Mouse (Mus musculus): ENCODE measurements around the gene Cfdp1. TPM values are rescaled to one million over a fixed set of nuclear protein-coding genes. Genes with fewer than 3 reads are reported as not detected.
A peak's percentile ranks its signal among the peaks of the same experiment; 100 is the strongest.

Cfdp1 gene
- polyA plus RNA-seq, 1 experiment from 2014 or later: 193 TPM

DNA sequence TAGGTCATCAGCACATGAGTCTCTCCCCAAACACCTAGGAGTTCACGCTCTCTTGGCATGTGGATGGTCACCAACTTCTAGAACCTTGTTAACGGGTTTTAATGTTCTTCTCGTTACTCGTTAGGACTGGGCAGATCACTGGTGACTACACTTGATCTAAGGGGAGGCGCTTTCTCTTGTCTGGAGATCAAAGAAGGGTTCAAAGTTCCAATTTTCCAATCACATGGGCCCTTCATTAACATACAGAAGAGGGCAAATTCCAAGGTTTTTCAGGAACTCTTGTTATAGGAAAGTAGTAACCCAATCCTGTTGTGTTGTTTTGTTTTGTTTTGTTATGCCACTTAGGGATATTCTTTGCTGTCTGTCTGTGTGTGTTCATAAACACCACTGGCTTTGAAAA lies 95.3 kb downstream of the Cfdp1 start:
- Histone ChIP-seq H3K36me3 (no peaks in the 10 kb centered on the region), H3K4me1 (replicated peaks) (0 out of 2 replicates have a peak, but pooled peaks cover 2% of the 10 kb centered on the region), H3K27ac (no peak overlapping the region), H3K4me3 (replicated peaks) (no peak overlapping the region), H3K4me2 (replicated peaks) (no peak overlapping the region), H3K9me3 (no peaks in the 10 kb centered on the region), H3K27me3 (no peaks in the 10 kb centered on the region), H3K9ac (replicated peaks) (no peak overlapping the region)
- WGBS: 89% methylated on average over 5 of the region's 5 CpGs
- no peak for ATAC-seq

DNA sequence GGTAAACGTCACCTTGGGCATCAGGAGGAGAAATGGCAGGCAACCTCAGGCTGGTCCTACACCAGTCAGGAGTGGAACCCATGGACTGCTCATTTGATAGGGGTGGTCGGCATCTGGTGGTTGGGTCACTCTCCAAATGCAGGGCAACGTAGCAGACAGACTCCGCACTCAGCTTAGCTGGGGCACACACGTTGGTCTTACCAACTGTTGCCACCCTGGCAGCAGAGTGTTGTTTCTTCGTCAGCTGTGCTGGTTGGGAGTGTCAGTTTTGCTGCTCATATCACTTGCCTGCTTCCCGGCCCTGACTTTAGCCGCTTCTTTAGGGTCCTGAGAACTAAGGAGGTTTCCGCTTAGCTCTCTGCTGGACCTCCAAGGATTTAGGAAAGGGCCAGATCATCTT lies 96.5 kb downstream of the Cfdp1 start:
- no peaks in the 10 kb centered on the region for H3K9me3 ChIP-seq
- no peaks in the 10 kb centered on the region for H3K27me3 ChIP-seq
- no peaks in the 10 kb centered on the region for H3K36me3 ChIP-seq
- no peak overlapping the region for H3K4me2 ChIP-seq (replicated peaks)
- H3K4me3 ChIP-seq (replicated peaks): no peak overlapping the region
- H3K9ac ChIP-seq (replicated peaks): no peak overlapping the region
- H3K27ac ChIP-seq: no peak overlapping the region
- no peak for ATAC-seq
- 0 out of 2 replicates have a peak, but pooled peaks cover 2% of the 10 kb centered on the region for H3K4me1 ChIP-seq (replicated peaks)
- WGBS: 93% methylated on average over 9 of the region's 9 CpGs

DNA sequence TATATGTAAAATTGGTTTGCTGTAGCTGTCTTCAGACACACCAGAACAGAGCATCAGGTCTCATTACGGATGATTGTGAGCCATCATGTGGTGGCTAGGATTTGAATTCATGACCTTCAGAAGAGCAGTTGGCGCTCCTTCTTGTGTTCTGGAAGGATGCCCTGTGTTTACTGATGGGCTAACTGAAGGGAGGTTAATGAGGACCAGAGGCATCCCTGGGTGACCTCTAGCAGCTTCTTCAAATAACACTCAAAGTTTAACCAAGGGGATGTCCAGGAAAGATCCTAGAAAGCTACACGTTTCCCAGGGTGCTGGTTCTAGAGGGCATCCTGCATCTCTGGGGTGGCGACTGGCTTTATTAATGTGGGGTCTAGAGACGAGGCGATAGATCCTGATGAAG lies 99.4 kb downstream of the Cfdp1 start:
- no peaks in the 10 kb centered on the region for H3K27me3 ChIP-seq
- H3K27ac ChIP-seq: no peak overlapping the region
- no peak for ATAC-seq
- H3K4me3 ChIP-seq (replicated peaks): no peak overlapping the region
- no peak overlapping the region for H3K9ac ChIP-seq (replicated peaks)
- WGBS: 90% methylated on average over 6 of the region's 6 CpGs
- H3K36me3 ChIP-seq: no peaks in the 10 kb centered on the region
- H3K4me1 ChIP-seq (replicated peaks): no peaks in the 10 kb centered on the region
- H3K9me3 ChIP-seq: no peaks in the 10 kb centered on the region
- H3K4me2 ChIP-seq (replicated peaks): no peak overlapping the region

DNA sequence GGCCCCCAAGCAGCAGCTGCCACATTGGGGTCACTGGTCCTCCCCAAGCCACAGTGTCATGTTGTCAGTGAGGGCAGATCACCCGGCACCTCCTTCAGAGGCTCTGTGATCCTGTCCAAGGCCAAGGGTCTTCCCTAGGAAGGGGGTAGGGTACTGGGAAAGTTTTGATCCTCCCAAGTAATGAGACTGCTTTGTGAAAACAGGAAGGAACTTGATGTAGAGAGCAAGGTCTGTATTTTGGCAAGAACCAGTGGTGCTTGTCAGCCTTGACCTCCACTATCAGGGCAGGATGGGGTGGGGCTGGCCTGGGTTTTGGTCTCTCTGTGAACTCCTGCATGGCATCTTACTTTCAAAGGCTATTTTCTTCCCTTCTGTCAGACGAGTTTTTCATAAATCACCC lies 100.0 kb downstream of the Cfdp1 start:
- no peak for ATAC-seq
- Histone ChIP-seq H3K27me3 (no peaks in the 10 kb centered on the region), H3K27ac (no peak overlapping the region), H3K9ac (replicated peaks) (no peak overlapping the region), H3K4me2 (replicated peaks) (no peak overlapping the region), H3K36me3 (no peaks in the 10 kb centered on the region), H3K9me3 (no peaks in the 10 kb centered on the region), H3K4me1 (replicated peaks) (no peaks in the 10 kb centered on the region), H3K4me3 (replicated peaks) (no peak overlapping the region)
- WGBS: 61% methylated on average over 2 of the region's 2 CpGs

DNA sequence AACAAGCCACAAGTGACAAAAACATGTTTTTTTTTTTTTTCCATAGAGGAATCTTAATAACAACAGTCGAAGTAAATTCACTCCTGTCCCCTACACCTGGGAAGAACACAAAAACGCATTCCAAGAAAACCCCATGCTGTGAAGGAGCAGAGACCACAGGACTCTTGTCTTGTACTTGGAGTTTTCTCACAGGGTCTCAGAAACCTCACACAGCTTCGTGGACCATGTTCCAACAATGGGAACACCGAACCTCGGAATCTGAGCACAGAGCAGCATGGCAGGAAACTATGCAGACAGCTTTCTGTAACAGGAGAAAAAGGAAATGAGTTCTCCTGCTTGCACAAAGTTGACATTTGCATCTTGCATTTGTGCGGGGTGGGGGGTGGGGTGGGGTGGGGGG lies 105.3 kb downstream of the Cfdp1 start:
- peaks cover 24% of the 10 kb centered on the region for H3K4me1 ChIP-seq (replicated peaks)
- 63% methylated on average over 6 of the region's 6 CpGs for WGBS
- no peaks in the 10 kb centered on the region for H3K27me3 ChIP-seq
- H3K9me3 ChIP-seq: no peaks in the 10 kb centered on the region
- H3K4me3 ChIP-seq (replicated peaks): no peak overlapping the region
- no peak overlapping the region for H3K9ac ChIP-seq (replicated peaks)
- H3K36me3 ChIP-seq: no peaks in the 10 kb centered on the region
- no peak for ATAC-seq
- no peak overlapping the region for H3K27ac ChIP-seq
- no peak overlapping the region for H3K4me2 ChIP-seq (replicated peaks)

DNA sequence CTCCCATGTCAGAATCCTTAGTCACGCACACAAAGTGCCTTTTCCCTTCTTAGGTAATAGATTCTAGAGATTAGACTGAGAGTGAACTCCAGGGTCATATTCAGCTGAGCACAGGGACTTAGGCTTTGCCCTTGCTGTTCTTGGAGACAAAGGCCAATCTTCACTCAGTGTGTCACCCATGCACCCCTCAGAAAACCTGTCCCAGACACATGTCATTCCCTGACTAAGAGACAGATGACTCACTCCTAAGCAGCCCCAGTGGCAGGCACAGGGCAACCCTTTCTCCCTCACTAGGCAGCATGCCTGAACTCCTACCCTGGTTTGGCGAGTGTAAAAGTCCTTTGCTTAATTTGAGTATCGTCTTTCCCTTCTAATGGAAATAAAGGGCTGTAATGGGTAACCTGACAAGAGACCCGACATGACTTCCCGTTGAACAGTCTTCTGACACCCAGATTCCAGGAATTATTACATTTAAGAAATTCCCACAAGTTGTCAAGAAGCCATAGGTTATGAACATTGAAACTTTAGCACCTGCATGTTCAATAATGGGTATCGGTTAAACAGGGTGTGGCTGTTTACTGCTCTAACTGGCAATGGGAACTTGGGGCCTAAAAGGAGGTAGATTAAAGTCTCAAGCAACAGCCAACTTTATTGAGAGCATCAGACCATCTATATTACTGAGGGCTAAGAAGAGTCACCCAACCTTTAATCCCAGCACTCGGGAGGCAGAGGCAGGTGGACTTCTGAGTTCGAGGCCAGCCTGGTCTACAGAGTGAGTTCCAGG lies 106.0 kb downstream of the Cfdp1 start:
- Histone ChIP-seq H3K4me2 (replicated peaks) (no peak overlapping the region), H3K9me3 (no peaks in the 10 kb centered on the region), H3K36me3 (no peaks in the 10 kb centered on the region), H3K4me3 (replicated peaks) (no peak overlapping the region), H3K27me3 (no peaks in the 10 kb centered on the region), H3K4me1 (replicated peaks) (peaks cover 24% of the 10 kb centered on the region), H3K9ac (replicated peaks) (no peak overlapping the region), H3K27ac (no peak overlapping the region)
- no peak for ATAC-seq
- WGBS: 89% methylated on average over 8 of the region's 8 CpGs

DNA sequence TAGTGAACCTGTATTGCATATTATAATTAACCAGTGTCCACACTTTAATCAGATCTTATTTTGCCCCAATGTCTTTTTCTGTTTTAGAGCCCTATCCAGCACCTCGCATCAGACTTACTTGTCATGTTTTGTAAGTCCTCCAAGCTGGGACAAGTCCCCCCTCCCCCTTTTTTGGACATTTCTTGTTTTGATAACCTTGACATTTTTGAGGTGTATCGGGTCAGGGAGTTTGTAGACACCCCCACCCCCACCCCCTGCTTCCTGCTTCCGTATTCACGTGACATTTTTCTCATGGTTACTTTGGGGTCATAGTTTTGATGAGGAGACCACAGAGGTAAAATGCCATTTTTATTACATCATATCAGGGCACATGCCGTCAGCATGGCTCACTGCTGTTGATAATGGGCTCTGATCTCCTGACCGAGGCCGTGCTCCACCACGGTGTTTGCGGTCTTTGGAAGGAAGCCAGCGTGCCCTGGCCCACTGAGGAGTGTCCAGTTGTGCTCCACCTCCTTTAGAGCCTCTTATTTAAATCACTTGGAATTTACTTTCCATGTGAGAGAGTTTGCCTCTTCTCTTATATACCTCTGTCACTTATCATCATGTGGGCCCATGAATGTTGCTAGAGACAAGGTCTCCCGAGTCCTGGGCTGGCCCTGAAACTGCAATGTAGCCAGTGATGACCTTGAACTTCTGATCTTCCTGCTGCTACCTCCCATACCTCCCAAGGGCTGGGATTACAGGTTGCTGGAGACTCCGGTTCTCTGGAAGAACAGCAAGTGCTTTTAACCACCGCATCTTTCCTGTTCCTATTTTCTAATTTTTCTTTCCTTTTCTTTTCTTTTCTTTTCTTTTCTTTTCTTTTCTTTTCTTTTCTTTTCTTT lies 107.3 kb downstream of the Cfdp1 start:
- Histone ChIP-seq H3K27me3 (no peaks in the 10 kb centered on the region), H3K27ac (no peak overlapping the region), H3K4me1 (replicated peaks) (peaks cover 36% of the 10 kb centered on the region), H3K4me3 (replicated peaks) (no peak overlapping the region), H3K9ac (replicated peaks) (no peak overlapping the region), H3K36me3 (no peaks in the 10 kb centered on the region), H3K4me2 (replicated peaks) (no peak overlapping the region; the same call in 1 of the 2 replicates), H3K9me3 (no peaks in the 10 kb centered on the region)
- WGBS: 83% methylated on average over 13 of the region's 13 CpGs
- no peak for ATAC-seq

DNA sequence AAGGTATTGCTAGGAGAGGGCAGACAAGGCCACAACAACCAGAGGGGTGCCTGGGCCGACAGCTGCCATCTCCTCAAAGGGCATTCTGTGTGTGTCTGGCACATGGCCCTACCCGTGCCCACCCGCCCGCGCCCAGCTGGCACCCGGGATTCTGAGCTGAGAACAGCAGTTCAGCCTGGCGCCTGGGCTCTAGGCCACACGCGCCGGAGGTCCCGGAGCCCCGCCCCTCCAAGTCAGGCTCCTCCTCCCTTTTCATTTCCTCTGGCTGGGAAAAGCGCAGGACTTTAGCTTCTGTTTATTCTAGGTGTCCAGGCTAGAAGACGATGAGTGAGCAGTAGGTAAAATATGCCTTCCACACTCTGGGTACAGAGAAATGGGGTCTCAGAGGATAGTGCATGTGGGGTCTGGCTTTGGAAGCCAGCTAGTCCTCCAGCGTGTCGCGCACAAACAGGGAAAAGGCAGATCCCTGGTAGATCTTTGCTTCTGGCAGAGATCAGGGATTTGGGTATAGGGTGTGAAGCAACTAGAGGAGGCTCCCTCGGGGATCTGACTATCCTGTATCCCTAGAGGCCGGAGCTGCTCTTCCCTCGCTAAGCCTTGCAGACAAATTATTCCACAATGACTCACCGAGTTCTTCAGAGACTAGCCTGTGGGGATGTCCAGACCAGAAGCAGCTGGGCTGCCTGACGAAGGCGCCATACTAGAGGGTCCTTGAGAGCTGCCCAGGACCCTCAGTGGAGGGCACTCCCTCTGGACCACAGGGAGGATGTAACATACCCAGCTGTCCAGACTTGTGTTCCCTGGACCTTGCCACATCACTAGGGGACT lies 108.3 kb downstream of the Cfdp1 start:
- 4% methylated on average over 23 of the region's 23 CpGs for WGBS
- Histone ChIP-seq H3K4me2 (replicated peaks) (peak overlapping the region; percentile 41), H3K27me3 (no peaks in the 10 kb centered on the region), H3K9me3 (no peaks in the 10 kb centered on the region), H3K4me3 (replicated peaks) (peak overlapping the region; percentile 14), H3K36me3 (no peaks in the 10 kb centered on the region), H3K9ac (replicated peaks) (0 out of 2 replicates have a peak overlapping the region, but pooled peaks have one; percentile 10), H3K4me1 (replicated peaks) (peaks cover 46% of the 10 kb centered on the region), H3K27ac (peak overlapping the region; percentile 6)
- ATAC-seq: peak; percentile 55

DNA sequence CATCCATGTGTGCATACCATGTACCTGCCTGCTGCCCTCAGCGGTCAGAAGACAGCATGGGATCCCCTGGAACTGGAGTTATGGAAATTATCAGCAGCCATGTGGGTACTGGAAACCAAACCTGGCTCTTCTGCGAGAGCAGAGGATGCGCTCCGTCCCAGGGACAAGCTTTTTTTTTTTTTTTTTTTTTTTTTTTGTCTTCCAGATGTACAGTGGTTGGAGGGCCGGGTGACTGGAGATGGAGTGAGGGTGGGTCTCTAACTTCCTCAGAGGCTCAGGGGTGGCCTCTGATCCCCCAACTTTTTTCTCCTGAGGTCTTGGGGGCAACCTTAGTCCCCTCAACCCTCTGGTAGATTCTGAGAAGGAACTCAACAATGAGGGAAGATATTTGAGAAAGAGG lies 109.0 kb downstream of the Cfdp1 start:
- Histone ChIP-seq H3K9ac (replicated peaks) (no peak overlapping the region), H3K27me3 (no peaks in the 10 kb centered on the region), H3K4me2 (replicated peaks) (0 out of 2 replicates have a peak overlapping the region, but pooled peaks have one; percentile 41), H3K4me1 (replicated peaks) (peaks cover 54% of the 10 kb centered on the region), H3K9me3 (no peaks in the 10 kb centered on the region), H3K27ac (peak overlapping the region; percentile 6), H3K36me3 (no peaks in the 10 kb centered on the region), H3K4me3 (replicated peaks) (no peak overlapping the region)
- 66% methylated on average over 5 of the region's 5 CpGs for WGBS
- no peak for ATAC-seq

DNA sequence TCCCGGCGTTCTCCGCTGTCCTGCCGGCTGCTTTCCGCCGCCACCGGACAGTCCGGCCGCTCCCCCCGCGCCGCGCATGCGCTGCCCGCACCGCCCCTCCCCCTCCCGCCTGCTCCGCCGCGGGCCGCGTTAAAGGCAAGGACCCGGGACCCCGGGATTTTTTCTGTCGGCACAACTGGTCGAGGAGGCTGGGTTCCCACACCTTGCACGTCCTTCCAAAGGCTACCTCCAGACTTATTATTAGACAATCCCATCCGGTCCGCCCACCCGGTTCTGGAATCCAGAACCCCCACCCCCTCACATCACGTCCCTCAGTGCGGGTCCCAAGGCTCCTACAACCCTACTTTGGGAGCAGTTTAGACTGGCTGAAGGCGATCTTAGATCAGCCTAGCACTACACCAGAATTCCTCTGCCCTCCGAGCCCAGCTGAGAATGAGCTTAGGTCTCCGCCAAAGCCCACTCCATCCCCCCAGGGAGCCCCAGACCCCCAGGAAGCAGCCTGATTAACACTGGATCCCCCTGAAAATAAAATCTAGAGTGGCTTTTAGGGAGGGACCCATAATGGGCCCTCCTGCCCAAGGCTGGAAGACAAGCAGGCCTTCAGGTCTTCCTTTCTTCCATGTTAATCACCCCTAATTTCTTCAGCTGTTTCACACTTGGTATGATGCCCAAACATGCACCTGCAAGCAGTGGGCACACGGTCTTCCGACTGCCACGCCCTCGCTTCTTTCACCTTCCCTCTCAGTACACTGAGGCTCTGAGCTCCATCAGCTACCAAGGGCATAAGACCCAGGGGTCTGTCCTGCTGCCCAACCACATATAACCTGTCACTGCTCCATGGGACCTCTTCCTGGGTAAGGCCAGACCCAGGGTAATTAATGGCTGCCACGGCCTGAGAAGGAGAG lies 110.0 kb downstream of the Cfdp1 start, which contains the start of gene Bcar1:
TSS of gene Bcar1 (minus strand) at position 18 of the 905 bp plus-strand sequence.
- 16% methylated on average over 25 of the region's 40 CpGs for WGBS
- Histone ChIP-seq H3K4me3 (replicated peaks) (peak within 1 kb of the TSS; percentile 97), H3K4me1 (replicated peaks) (peaks cover 64% of the 10 kb centered on the region), H3K27me3 (no peaks in the 10 kb centered on the region), H3K36me3 (no peaks in the 10 kb centered on the region), H3K9me3 (no peaks in the 10 kb centered on the region), H3K27ac (peak within 1 kb of the TSS; percentile 83), H3K4me2 (replicated peaks) (peak within 1 kb of the TSS; percentile 69), H3K9ac (replicated peaks) (peak within 1 kb of the TSS; percentile 99)
- peak; percentile 57 for ATAC-seq

Measured in midbrain, embryonic 13.5 days (tissue).